Mouse (Mus musculus) layer of hippocampus, postnatal 10 days (tissue): ENCODE data around the gene Hacd2. TPM values are rescaled to one million over a fixed set of nuclear protein-coding genes. Genes with fewer than 3 reads are reported as not detected.

Source experiments
- total RNA-seq, 2 experiments: library from RNA; stranded (reverse); gene quantifications; 2 replicates each; pipeline ENCODE4 v1.2.3; 2021

Hacd2 gene
- total RNA-seq, 2 experiments from 2014 or later = 28.2 to 34.2 TPM

Other genes starting within 250 kb of the Hacd2 start
- gene Adcy5, start 132.4 kb downstream of the Hacd2 start, total RNA-seq = 10 to 100 TPM; 68.7 to 73.4 TPM